Mouse (Mus musculus): Measurements from ENCODE around the gene Bcl2l11.

GRCm38 (mm10) chr2:128123921-128124683 lies 1.7 kb upstream of the Bcl2l11 start:
- TF ChIP-seq GATA1 (IDR thresholded peaks at IDR 0.05; ENCODE audit: borderline replicate concordance, low read length) (no peak), FLI1 (IDR thresholded peaks at IDR 0.05; ENCODE audit: low read length) (no peak)
